Mouse (Mus musculus): ENCODE data around the gene Fjx1. TPM values are rescaled to one million over a fixed set of nuclear protein-coding genes. Genes with fewer than 3 reads are reported as not detected.

Gene Fjx1
- total RNA-seq (2023), result not detected

GRCm38 (mm10) chr2:102451671-102452549 is at the start of gene Fjx1:
Gene Fjx1 (minus strand): TSS chr2:102452499.

DNA sequence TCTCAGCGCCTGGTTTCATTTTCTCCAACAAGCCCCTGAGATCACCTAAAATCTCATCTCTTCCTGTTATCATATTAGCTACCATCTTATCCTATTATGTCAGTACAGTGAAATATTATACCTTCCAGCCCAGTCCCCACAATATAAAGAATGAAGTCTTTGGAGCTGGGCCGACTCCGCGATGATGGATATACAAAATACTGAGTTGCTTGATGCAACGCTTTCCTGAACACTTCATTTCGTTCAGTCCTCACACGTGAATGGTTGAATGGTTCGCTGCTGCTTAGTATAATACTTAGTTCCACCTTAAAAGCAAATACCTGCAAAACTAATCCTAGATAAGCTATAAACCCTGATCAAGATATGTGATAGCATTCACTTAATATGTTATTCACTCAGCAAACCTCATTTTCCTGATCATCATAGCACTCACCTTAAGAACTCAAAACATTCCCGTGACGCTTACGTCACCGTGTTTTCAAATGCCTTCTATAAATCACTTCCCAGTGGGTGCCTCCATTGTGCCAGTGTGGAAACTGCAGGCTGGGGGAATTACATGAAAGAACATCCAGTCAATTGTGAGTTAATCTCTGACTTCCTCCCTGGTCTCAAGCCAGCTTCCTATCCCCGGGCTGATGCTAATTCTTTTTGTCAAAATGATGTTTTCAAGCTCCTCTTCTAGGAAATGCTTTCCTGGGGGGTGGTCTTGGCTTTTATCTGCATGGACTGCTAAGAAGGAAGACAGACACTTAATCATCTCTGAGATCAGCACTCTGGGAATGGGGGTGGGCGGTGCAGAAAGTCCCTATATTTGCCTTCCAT is 44.7 kb downstream of the Fjx1 start, which contains the start of gene Trim44:
Trim44 (minus strand) TSS at position 466 of the 822 bp plus-strand sequence.

Other genes starting within 250 kb of the Fjx1 start
- 47.6 TPM for gene Trim44, start 44.7 kb downstream of the Fjx1 start, total RNA-seq (2023)
- not detected for gene Pamr1, start 97.5 kb upstream of the Fjx1 start, total RNA-seq (2023)
- gene Slc1a2, start 206.2 kb upstream of the Fjx1 start, total RNA-seq (2023), result not detected

Data from CD4-positive naive resting alpha-beta T cell, adult 76 days (primary cell).